Mouse (Mus musculus) testis, postnatal 10 days (tissue): Measurements from ENCODE around the gene Lgi2.

ENCODE experiments used
- DNase-seq: peaks from one replicate; pipeline ENCODE4 v3.0.0; 2021; ENCODE audit warnings: low spot score

Gene Lgi2

DNA sequence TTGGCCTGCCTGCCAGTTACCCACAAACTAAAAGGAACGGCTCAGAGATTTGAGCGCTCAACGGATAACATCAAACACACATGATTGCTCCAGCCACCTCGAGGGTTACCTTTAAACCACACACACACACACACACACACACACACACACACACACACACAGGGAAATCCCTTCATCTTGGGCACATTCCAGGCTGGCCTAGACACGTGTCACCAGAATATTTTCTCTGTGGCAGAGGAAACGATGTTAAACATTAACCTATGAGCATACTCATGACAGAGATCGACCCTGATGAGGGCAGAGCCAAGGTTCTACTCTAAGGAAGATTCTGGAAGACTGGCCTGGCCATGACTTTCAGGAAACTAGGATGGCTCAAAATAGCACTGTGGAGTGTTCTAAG lies 29.2 kb downstream of the Lgi2 start:
- DNase-seq: no peak

DNA sequence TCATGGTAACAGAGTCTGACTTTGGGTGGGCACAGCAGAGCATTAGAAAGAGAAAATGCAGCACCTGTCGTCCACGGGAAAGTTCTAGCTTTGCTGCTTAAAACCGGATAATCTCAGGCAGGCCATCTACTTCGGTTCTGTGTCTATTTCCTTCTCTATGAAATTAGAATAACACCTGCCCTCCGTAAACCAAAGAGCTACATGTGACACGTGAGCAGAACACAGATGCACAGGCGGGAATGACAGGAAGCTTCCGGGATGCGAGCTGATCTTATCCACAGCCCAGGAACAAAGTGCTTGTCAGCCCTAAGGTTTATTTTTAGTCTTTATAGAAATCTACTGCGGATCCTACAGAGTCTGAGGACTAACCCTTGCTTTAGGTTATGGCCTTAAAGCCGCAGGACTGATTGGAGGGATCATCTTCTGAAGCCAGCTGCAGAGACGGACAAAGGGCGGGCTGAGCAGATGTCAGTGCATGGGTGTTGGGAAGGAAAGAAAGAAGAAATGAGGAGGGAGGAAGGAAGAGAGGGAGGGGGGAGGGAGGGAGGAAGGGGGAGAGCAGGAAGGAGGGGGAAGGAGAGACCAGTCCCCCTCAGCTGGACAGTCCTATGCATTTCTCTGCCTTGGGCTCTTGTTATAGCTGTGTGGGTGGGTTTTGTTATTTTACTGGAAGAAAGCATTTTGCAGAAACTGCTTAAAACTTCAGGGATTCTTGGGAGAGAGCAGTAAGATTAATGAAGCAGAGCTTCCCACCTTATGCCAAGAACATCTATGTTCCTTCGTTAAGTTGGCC lies 31.3 kb downstream of the Lgi2 start:
- DNase-seq: no peak

DNA sequence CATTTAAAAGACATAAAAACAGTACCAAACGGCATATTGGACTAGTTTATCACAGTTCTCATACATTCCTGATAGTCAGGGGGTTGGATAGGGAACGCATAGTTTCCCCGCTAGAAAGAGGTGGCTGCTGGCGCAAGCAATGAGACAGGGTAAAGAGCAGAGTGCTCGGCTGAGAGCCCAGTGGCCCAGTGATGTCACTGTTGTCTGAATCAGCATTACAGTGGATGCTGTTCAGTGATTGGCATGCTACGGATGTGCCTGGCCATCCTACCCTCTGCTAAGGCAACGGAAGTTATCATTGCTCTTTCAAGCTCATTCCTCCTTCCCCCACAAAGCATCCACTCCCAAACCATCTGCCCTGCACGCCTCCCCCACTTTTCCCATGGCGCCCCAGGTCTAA lies 32.6 kb downstream of the Lgi2 start:
- DNase-seq: no peak

DNA sequence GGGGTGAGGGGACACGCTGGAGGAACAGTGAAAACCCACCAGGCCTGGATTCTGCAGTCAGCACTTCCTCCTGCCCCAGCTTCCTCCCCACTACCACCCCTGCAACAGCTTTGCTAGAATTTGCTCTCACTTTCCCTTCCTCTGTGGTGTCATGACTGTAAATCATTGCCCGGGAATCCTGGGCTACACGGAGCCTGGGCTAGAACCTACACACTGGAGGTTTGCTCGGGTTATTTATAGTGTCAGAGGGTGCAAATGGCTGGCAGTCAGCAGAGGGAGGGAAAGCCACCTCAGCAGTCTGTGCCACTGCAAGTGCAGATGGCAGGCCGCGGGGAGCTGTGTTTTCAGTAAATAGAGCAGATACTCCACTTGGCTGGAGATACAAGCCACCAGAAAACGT lies 37.7 kb downstream of the Lgi2 start:
- no peak for DNase-seq

DNA sequence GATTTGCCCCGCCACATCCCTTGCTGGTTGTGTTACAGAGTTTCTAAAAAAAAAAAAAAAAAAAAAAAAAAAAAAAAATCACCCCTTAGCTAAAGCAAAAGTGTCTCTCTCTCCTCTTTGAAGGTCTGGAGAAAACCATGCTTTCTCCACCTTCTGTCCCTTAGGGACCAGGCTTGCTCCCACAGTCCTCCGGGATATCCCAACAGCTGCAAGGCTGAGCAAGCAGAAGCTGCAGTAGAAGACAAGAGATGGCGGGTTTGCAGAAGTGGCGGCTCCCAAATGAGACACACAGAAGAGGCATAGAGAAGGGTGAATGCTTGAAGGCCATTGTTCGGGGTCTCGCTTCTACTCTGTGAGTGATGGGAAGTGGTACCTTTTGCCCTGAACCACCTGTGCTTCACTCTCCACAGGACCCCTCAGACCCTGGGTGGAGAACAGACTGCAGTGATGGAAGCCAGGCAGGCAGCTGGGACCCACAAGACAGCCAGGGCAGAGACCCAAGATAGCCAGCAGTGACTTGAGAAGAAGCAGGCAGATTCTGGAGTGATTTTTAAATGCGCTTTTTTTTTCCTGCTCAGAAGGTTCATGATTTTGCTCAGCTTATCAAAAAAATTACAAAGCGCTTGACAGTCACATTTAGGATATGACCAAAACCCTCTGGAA lies 39.8 kb downstream of the Lgi2 start:
- no peak for DNase-seq

DNA sequence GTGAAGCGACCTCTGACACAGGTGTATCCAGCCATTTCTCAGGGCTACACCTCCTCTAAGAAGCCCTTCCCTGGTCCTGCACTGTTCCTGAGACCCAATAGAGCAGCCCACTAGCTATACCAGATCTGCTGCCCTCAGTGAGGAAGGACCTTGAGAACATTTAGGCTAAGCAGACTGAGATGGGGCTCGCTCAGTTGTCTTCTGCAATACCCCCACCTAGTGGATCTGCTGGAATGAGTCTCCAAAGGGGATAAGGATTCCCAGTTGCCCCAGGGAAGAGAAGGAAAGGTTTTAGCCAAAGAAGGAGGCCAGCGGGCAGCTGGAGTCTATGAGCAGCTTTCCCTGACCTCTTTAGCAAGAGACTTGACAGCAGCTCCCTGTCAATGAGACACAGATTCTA lies 42.1 kb downstream of the Lgi2 start:
- DNase-seq: peak; percentile 53

DNA sequence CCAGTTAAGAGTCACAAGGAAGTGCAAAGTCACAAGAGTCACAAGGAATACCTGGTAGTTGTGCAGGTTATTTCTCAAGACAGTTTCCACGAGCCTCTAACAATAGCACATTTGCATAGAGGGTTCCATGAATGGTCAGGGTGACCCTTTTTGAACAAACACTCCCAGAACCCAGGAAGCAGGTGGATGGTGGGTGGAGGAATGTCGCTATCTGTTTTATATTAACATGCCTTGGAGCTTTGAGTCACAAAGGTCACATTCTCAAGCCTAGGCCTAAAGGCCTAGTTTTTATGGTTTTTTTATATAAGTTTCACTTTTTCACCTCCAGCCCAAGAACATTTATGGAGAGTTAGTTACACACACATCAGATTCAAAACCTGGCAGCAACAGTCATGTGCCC lies 46.3 kb downstream of the Lgi2 start:
- no peak for DNase-seq

DNA sequence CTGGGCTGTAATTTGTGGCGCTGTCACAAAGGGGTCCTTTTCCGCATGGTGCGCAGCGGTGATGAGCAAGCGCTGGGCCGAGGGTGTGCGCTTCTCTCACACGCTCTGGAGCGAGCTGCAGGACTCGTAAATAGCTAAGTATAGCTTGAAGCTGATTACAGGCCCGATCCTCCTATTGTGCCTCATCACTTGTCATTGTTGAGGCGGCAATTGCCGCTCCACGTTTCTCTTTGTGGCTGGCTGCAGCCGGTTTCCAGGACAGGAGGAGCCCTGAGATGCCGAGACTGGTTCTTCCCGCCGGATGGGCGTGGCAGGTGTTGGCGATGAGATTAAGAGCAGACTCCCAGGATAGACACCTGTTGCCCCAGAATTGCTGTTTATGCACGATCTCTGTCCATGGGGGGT lies 50.2 kb downstream of the Lgi2 start:
- no peak for DNase-seq

DNA sequence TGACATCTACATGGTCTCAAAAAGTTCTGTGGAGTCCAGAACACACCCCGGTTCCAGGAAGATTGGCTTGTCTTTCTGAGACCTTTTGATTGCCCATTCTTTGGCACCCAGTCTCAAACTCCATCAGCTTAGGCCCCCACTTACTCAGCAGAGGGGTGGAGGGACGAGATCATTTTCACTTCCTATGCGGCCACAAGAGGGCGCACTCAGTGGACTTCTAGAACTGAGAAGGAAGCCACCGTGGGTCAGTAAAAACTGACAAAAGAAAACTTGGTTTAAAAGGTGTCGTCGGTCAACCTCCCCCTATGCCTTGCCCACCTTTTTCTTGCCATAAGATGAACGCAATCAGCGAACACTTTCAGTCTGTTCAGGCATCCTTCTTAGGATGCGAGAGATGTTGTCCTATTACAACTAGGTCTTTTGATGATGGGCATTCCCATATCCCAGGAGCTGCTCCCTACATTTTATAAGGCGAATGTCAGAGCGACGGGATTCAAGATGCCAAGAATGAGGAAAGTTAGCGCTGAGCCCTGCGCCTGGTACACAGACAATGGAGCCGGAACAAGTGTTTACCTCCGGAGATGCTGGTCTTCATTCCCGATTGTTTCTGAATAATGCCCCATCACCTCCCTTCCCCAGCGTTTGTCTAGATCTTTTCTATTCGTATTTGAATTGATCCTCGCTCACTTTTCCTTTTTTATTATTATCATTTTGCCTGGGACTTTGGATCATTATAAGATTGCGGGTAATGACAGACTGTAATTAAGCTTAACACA lies 50.8 kb downstream of the Lgi2 start:
- peak; percentile 86 for DNase-seq

DNA sequence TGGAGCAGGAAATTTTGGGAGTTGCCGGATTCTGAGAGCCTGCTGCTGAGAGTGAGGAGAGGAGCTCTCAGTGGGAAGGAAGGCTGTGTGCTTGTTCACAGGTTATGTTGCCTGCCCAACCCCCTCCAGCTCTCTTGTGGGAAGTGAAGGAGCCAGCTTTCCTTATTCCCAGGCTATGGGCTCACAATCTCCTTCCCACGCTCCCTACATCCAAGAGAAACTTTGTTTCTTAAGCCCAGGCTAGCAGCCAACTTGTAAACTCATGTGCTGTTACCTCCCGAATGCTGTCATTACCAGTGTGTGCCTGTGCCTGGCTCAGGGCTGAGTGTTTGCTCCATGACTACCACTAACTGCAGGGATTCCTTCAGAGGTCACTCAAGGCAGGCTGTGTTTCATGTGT lies 55.2 kb downstream of the Lgi2 start:
- DNase-seq: peak; percentile 63

DNA sequence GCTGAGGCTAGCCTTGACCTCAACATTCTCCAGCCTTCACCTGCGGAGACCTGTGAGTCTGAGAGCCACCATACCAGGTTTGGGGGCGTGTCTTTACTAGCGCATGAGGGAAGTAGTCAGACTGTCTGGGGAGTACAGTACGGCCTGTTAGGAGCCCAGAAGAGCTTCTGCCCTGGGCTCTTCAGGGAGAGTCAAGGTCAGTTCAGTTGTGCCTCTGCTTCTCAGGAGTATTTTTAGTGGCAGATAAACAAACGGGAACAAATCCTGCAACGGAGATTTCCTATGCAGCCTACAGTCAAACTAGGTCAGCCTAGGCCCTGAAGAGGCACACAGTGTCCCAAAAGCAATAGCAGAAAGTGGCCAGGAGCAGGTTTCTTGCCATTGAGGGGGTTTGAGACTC lies 56.8 kb downstream of the Lgi2 start:
- DNase-seq: no peak

DNA sequence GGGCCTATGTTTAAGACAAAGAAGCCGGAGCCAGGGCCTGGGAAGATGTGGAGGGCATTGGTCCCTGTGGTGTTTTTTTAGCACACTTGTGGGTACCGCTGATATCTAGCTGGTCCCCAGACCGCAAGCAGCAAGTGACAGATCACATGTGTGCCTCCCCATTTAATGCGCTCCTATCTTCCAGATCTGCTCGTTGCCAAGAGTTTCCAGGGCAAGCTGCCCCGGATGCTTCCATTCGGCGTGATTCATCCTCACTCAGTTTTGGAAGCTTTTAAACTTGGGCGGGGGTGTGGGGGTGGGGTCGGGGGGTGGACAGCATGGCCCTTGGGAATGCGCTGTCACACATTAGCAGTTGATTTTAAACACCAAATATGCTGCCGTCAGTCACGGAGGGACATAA lies 61.6 kb downstream of the Lgi2 start:
- no peak for DNase-seq

DNA sequence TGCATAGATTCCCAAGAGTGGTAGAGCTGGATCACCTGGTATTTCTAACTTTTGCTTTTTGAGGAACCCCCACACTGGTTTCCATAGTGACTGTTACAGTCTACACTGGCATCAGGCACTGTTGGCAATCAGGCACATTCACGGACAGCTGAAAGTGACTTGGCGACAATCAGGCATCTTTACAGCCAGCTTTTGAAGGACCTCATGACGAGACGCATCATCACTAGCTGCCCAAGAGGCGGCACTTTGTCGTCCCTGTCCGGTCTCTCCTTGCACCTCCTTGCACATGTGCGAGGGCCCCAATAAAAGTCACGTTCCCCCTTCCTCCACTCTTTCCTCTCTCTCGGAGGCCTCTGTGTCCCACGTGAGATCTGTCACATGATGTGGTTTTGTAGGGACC lies 62.1 kb downstream of the Lgi2 start:
- DNase-seq: no peak

DNA sequence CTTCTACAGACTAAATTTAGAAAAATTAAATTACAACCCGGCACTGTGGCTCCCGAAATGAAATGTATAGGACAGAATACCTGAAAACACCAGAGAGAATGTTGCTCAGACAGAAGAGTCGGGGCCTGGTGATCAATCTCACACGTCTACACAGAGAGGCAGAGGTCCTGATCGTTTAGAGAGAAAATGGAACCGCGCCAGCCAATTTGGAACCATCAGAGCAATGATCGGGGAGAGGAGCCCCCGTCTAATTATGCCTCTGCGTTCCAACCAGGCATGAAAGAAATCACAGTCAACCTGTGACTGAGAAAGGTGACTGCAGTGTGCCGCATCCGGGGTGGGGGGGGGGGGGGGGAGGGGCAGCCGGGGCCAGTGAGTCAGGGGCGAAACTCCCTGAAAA lies 70.6 kb downstream of the Lgi2 start:
- DNase-seq: no peak

DNA sequence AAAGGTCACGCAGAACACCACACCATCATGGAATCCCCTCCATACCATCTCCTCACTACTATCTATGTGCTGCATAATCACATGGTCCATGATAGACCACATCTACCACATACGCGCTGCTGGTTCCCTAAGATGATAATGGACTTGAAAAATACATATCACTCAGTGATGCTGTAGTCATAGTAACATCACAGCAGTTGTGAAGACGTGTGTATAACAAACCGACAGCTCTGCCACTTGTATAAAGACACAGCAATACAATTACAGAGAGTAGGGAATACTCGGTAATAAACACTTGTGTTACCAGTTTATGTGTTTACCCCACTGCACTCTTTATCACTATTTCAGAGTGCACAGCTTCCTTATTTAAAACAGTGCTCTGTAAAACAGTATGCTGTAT lies 74.8 kb downstream of the Lgi2 start:
- DNase-seq: no peak

DNA sequence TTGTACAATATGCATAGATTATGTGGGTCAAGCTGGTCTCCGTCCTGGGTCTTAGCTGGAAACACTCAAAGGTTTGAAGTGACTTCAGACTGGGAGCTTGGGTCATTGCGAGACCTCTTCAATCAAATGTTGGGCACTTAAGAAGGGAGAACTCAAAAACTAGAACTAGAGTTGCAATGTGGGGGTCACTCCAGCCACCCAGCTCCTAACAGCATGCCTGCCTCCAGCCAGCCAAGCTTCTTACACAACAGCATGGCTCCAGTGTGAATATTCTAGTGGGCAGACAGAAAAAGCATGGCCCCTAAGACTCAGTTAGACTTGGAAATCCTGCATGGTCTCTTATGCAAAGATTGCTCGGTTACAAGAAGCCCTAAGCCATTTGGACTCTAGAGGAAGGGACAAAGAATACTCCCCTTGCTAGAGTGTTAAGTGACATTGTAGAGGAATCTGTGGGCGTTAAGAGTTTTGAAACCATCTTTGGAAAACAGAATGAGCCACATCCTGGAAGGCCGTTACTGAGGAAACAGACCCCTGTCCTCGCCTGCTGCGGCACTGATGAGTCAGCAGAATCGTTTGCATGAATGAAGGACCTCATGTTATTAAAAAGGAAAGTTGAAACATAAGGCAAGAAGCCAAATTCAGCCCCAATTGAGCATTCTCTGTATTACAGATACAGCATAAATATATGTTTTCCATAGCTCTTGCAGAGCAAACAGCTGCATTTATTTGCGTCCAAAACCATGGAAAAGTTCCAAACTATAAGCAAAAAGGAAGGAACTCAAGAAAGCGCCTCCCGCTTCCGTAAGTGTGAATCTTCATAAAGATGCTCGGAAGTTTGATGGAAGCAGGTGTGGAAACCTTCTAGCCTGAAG lies 78.5 kb downstream of the Lgi2 start:
- no peak for DNase-seq
